Mouse (Mus musculus) gastrocnemius, postnatal 25 days (tissue): Measurements from ENCODE around the gene Capn2. TPM values are rescaled to one million over a fixed set of nuclear protein-coding genes. Genes with fewer than 3 reads are reported as not detected.

ENCODE experiments used
- DNase-seq: peaks from one replicate; pipeline ENCODE4 v3.0.0; 2022
- long read RNA-seq, 2 experiments: library from polyadenylated mRNA; stranded (forward); transcript quantifications; one replicate each; pipeline ENCODE4 v2.0.0; 2021
- total RNA-seq, 2 experiments: library from RNA; stranded (reverse); gene quantifications; 1 replicate in 1 of 2; 2 replicates in 1 of 2; pipeline ENCODE4 v1.2.3; 2021

The Capn2 gene
- 10 to 100 TPM; 52.0 to 59.4 TPM for total RNA-seq
- long read RNA-seq, experiment 1, partial matches to known transcripts: 2 of 42 reads
- long read RNA-seq, experiment 1, other reads (novel, unspliced or antisense): 40 of 42 reads
- long read RNA-seq, experiment 2, partial matches to known transcripts: 3 of 74 reads
- long read RNA-seq, experiment 2, other reads (novel, unspliced or antisense): 71 of 74 reads

- DNase-seq: peak; percentile 83
Measured at GRCm38 (mm10) chr1:182516758-182517676, at the start of gene Capn2. TSS of gene Capn2 (minus strand) at chr1:182517608.

- no peak for DNase-seq
Measured at GRCm38 (mm10) chr1:182565351-182565835, 48.0 kb upstream of the Capn2 start.

- no peak for DNase-seq
Measured at GRCm38 (mm10) chr1:182564408-182565120, 47.2 kb upstream of the Capn2 start, which contains the start of gene Capn8. TSS of gene Capn8 (plus strand) at chr1:182565007.

- DNase-seq: no peak
Measured at GRCm38 (mm10) chr1:182562576-182563370, 45.4 kb upstream of the Capn2 start.

- no peak for DNase-seq
Measured at GRCm38 (mm10) chr1:182561945-182562514, 44.6 kb upstream of the Capn2 start.

- DNase-seq: no peak
Measured at GRCm38 (mm10) chr1:182560390-182561098, 43.1 kb upstream of the Capn2 start.

GRCm38 (mm10) chr1:182559530-182559929 lies 42.1 kb upstream of the Capn2 start:
- no peak for DNase-seq

GRCm38 (mm10) chr1:182558271-182558670 lies 40.9 kb upstream of the Capn2 start:
- DNase-seq: no peak

GRCm38 (mm10) chr1:182553649-182554375 lies 36.4 kb upstream of the Capn2 start:
- DNase-seq: peak; percentile 33

GRCm38 (mm10) chr1:182550761-182551160 lies 33.4 kb upstream of the Capn2 start:
- DNase-seq: no peak

GRCm38 (mm10) chr1:182543906-182544305 lies 26.5 kb upstream of the Capn2 start:
- no peak for DNase-seq

- DNase-seq: no peak
Measured at GRCm38 (mm10) chr1:182543136-182543535, 25.7 kb upstream of the Capn2 start.

- no peak for DNase-seq
Measured at GRCm38 (mm10) chr1:182542110-182542509, 24.7 kb upstream of the Capn2 start.

- DNase-seq: peak; percentile 69
Measured at GRCm38 (mm10) chr1:182539023-182539940, 21.9 kb upstream of the Capn2 start.

GRCm38 (mm10) chr1:182535080-182535481 lies 17.7 kb upstream of the Capn2 start:
- DNase-seq: no peak

GRCm38 (mm10) chr1:182533583-182533982 lies 16.2 kb upstream of the Capn2 start:
- no peak for DNase-seq

GRCm38 (mm10) chr1:182527921-182528858 lies 10.8 kb upstream of the Capn2 start:
- peak; percentile 38 for DNase-seq
